Mouse (Mus musculus) layer of hippocampus, postnatal 14 days (tissue): ENCODE data around the gene Pdxp. TPM values are rescaled to one million over a fixed set of nuclear protein-coding genes. Genes with fewer than 3 reads are reported as not detected.
"Not testable (repeated sequence)": the region's sequence is repeated elsewhere in the genome, so short reads cannot be mapped to it uniquely, and the experiment has no call there.

Experiments used
- DNase-seq, 2 experiments: peaks; one replicate each; pipeline ENCODE4 v3.0.0; 2021 to 2022; ENCODE audit warnings: low spot score in 2 of 2, mixed read lengths in 1 of 2
- long read RNA-seq, 2 experiments: library from polyadenylated mRNA; stranded (forward); transcript quantifications; one replicate each; pipeline ENCODE4 v2.0.0; 2021
- total RNA-seq, 2 experiments: library from RNA; stranded (reverse); gene quantifications; 2 replicates each; pipeline ENCODE4 v1.2.3; 2021

The Pdxp gene
- 100 to 1,000 TPM; 141 to 146 TPM for total RNA-seq
- long read RNA-seq, experiment 1, transcript Pdxp-201 (2 exons, 2,001 nt), result major isoform, 292 of 297 reads
- long read RNA-seq, experiment 1, partial matches to known transcripts, result 5 of 297 reads
- long read RNA-seq, experiment 1, other reads (novel, unspliced or antisense), result 0 of 297 reads
- long read RNA-seq, experiment 2, transcript Pdxp-201 (2 exons, 2,001 nt), result major isoform, 334 of 346 reads
- long read RNA-seq, experiment 2, partial matches to known transcripts, result 11 of 346 reads
- long read RNA-seq, experiment 2, other reads (novel, unspliced or antisense), result 1 of 346 reads

- DNase-seq, result peak; percentile 93 to 98
These were observed at the start of gene Pdxp for GRCm38 (mm10) chr15:78913632-78914090. Pdxp (plus strand) TSS chr15:78913919.

GRCm38 (mm10) chr15:78868398-78868797 is 45.3 kb upstream of the Pdxp start:
- peak in 1 of 2 experiments; percentile 53 for DNase-seq

- no peak for DNase-seq
These were observed 44.9 kb upstream of the Pdxp start for GRCm38 (mm10) chr15:78868826-78869233.

GRCm38 (mm10) chr15:78869775-78870174 is 43.9 kb upstream of the Pdxp start:
- no peak for DNase-seq

- no peak for DNase-seq
These were observed 41.6 kb upstream of the Pdxp start for GRCm38 (mm10) chr15:78872021-78872608.

GRCm38 (mm10) chr15:78873803-78874435 is 39.8 kb upstream of the Pdxp start:
- DNase-seq, result no peak

- DNase-seq, result no peak
These were observed 38.7 kb upstream of the Pdxp start for GRCm38 (mm10) chr15:78874989-78875388.

- DNase-seq, result no peak
These were observed 38.2 kb upstream of the Pdxp start for GRCm38 (mm10) chr15:78875537-78875936.

GRCm38 (mm10) chr15:78876258-78876696 is 37.4 kb upstream of the Pdxp start:
- peak; percentile 77 to 79 for DNase-seq

- DNase-seq, result peak; percentile 97 to 98
These were observed 36.5 kb upstream of the Pdxp start, which contains the start of gene Gga1 for GRCm38 (mm10) chr15:78876991-78877809. Gga1 (plus strand) TSS chr15:78877190.

- DNase-seq, result no peak
These were observed 35.8 kb upstream of the Pdxp start for GRCm38 (mm10) chr15:78877810-78878390.

GRCm38 (mm10) chr15:78878792-78879516 is 34.8 kb upstream of the Pdxp start:
- DNase-seq, result not testable (repeated sequence)

GRCm38 (mm10) chr15:78880432-78880831 is 33.3 kb upstream of the Pdxp start:
- DNase-seq, result no peak

- no peak for DNase-seq
These were observed 31.9 kb upstream of the Pdxp start for GRCm38 (mm10) chr15:78881828-78882227.

GRCm38 (mm10) chr15:78889401-78889853 is 24.3 kb upstream of the Pdxp start:
- no peak for DNase-seq

GRCm38 (mm10) chr15:78892440-78892839 is 21.3 kb upstream of the Pdxp start:
- no peak for DNase-seq

- DNase-seq, result no peak
These were observed 19.0 kb upstream of the Pdxp start for GRCm38 (mm10) chr15:78894726-78895125.

GRCm38 (mm10) chr15:78895741-78896140 is 18.0 kb upstream of the Pdxp start:
- DNase-seq, result no peak

- DNase-seq, result no peak
These were observed 17.6 kb upstream of the Pdxp start for GRCm38 (mm10) chr15:78896149-78896548.

- DNase-seq, result no peak
These were observed 16.2 kb upstream of the Pdxp start for GRCm38 (mm10) chr15:78897488-78897887.
